Mouse (Mus musculus): Measurements from ENCODE around the gene Rapgef1. TPM values are rescaled to one million over a fixed set of nuclear protein-coding genes. Genes with fewer than 3 reads are reported as not detected.

Rapgef1 gene
- polyA plus RNA-seq, 1 experiment: 75.7 TPM

DNA sequence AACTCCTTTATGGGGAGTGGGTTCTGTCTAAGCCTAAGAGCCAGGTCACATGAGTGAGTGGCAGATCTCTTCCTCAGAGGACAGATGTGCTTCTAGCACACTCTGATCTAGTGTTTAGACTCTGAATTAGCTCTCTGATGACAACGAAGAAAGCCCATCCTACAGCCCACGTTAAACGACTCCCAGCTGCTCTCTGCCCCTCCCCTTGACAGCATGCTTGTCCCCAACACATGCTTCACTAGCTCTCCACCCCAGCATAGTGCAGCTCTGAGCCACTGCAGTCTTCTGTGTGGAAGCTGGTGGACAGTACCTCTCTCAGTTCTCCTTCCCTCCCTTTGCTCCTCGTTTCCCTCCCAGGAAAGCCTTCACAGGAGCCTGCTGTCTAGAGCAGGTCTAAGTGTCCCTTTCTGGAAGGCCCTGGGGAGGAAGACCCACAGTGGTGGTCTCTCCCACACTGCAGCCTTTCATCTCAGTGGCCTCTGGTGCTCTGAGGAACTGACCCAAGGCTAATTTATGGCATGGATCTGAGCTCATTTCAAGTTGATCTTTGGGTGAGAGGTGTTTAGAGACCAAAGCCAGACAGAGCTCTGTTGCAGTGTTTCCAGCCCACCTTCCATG, 43.8 kb downstream of the Rapgef1 start:
- H3K4me3 ChIP-seq (ENCODE audit: insufficient read depth, low read depth, low read length): no peak overlapping the region
- TF ChIP-seq POLR2A (IDR thresholded peaks at IDR 0.05; ENCODE audit: insufficient read depth, low read depth, low read length) (no peak), CTCF (IDR thresholded peaks at IDR 0.05; ENCODE audit: insufficient read depth, low read depth, low read length) (no peak)
- no peak overlapping the region for H3K27ac ChIP-seq (ENCODE audit: insufficient read depth, low read depth, low read length)
- 14% methylated on average over 4 of the region's 4 CpGs for WGBS
- H3K4me1 ChIP-seq (ENCODE audit: control insufficient read depth, insufficient read depth, low read length): peaks cover 36% of the 10 kb centered on the region

DNA sequence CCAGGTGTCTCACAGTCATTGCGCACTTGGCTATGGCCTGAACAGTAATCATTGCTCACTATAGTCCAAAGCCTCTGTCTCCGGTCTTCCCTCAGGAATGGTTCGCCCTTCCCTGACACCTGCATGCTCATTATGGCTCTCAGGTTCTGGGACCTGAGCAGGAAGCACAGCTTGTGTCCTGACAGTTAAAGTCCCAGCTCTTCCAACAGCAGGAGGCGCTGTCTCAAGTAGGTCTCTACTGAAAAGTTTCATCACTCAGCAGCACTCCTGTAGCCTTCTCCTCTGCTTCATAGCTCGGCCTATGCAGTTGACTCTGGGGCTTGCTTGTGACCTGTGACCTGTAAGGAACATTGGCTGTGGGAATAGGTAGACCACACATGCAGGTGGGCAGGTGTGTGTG, 45.9 kb downstream of the Rapgef1 start:
- no peak overlapping the region for H3K27ac ChIP-seq (ENCODE audit: insufficient read depth, low read depth, low read length)
- H3K4me3 ChIP-seq (ENCODE audit: insufficient read depth, low read depth, low read length): no peak overlapping the region
- peaks cover 44% of the 10 kb centered on the region for H3K4me1 ChIP-seq (ENCODE audit: control insufficient read depth, insufficient read depth, low read length)
- WGBS: 94% methylated on average over 5 of the region's 5 CpGs
- TF ChIP-seq POLR2A (IDR thresholded peaks at IDR 0.05; ENCODE audit: insufficient read depth, low read depth, low read length): no peak
- TF ChIP-seq CTCF (IDR thresholded peaks at IDR 0.05; ENCODE audit: insufficient read depth, low read depth, low read length): no peak

DNA sequence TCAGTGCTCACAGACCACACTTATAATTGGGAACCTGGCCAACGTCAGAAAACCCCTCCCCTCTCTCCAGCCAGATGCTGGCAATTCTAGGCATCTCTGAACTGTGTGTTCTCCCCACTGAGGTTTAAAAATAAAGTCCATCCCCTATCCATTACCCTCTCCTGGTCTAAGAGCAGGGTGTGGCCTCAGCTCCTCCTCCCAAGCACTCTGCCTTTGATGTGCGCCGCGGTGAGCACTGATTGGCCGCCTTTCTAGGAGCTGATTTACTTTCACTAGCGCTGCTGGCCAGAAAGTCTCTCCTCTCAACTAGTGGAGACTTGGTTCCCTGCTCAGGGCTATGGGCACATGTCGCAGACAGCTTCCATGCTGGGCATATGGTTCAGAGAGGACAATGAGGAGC, 47.1 kb downstream of the Rapgef1 start:
- H3K4me1 ChIP-seq (ENCODE audit: control insufficient read depth, insufficient read depth, low read length): peaks cover 48% of the 10 kb centered on the region
- TF ChIP-seq POLR2A (IDR thresholded peaks at IDR 0.05; ENCODE audit: insufficient read depth, low read depth, low read length) (no peak), CTCF (IDR thresholded peaks at IDR 0.05; ENCODE audit: insufficient read depth, low read depth, low read length) (no peak)
- 48% methylated on average over 7 of the region's 7 CpGs for WGBS
- no peak overlapping the region for H3K27ac ChIP-seq (ENCODE audit: insufficient read depth, low read depth, low read length)
- H3K4me3 ChIP-seq (ENCODE audit: insufficient read depth, low read depth, low read length): no peak overlapping the region

DNA sequence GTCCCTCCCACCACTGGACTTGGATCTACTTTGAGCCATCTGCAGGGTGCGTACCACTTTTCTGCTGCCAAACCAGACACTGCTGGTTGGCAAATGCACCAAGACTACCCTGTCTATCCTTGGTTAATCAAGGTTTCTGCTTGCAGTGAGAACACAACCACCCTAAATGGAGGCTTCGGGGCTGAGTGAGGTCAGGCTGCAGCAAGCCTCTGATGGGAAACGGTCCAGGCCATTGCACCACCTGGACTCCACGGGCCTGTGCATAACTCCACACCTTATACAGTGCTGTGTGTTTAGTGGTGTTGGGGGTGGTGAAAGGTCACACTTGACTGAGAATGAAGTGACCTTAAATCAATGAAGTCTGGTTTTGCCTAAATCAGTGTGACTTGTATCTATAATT, 47.6 kb downstream of the Rapgef1 start:
- peaks cover 48% of the 10 kb centered on the region for H3K4me1 ChIP-seq (ENCODE audit: control insufficient read depth, insufficient read depth, low read length)
- H3K4me3 ChIP-seq (ENCODE audit: insufficient read depth, low read depth, low read length): no peak overlapping the region
- no peak overlapping the region for H3K27ac ChIP-seq (ENCODE audit: insufficient read depth, low read depth, low read length)
- whole genome bisulfite sequencing: 76% methylated on average over 4 of the region's 4 CpGs
- TF ChIP-seq POLR2A (IDR thresholded peaks at IDR 0.05; ENCODE audit: insufficient read depth, low read depth, low read length) (no peak), CTCF (IDR thresholded peaks at IDR 0.05; ENCODE audit: insufficient read depth, low read depth, low read length) (no peak)

DNA sequence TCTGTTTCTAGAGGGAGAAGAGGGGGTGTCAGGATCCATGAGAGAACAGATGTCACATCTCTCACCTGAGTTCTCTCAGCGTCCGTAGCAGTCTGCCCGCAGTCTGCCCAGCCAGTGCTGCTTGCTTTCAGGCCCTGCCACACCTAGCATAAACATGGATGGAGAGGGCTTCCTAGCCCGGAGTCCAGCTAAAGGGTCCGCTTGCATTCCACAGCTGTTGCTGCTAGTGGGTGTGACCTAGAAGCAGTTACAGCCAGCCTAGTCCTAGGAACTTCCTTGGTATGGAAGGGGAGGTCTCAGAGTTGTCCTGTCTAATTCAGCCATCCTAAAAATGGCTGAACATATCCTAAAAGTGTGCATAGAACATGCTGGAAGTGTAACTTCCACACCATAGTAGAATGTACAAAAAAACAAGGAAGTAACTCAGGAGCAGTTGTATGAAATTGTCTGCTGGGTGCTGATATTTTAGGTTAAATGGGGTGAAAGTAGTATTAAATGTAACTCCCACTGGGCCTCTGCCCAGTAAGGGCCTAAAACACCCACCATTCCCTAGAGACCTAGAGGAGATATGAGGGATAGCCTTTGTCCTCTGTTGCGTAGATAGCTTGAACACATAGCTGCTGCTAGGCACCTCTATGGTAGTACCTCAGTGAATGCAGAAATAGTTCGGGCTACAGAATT, 48.6 kb downstream of the Rapgef1 start:
- H3K27ac ChIP-seq (ENCODE audit: insufficient read depth, low read depth, low read length): no peak overlapping the region
- WGBS: 87% methylated on average over 7 of the region's 7 CpGs
- no peak for TF ChIP-seq POLR2A (IDR thresholded peaks at IDR 0.05; ENCODE audit: insufficient read depth, low read depth, low read length)
- no peak for TF ChIP-seq CTCF (IDR thresholded peaks at IDR 0.05; ENCODE audit: insufficient read depth, low read depth, low read length)
- H3K4me3 ChIP-seq (ENCODE audit: insufficient read depth, low read depth, low read length): no peak overlapping the region
- peaks cover 44% of the 10 kb centered on the region for H3K4me1 ChIP-seq (ENCODE audit: control insufficient read depth, insufficient read depth, low read length)

DNA sequence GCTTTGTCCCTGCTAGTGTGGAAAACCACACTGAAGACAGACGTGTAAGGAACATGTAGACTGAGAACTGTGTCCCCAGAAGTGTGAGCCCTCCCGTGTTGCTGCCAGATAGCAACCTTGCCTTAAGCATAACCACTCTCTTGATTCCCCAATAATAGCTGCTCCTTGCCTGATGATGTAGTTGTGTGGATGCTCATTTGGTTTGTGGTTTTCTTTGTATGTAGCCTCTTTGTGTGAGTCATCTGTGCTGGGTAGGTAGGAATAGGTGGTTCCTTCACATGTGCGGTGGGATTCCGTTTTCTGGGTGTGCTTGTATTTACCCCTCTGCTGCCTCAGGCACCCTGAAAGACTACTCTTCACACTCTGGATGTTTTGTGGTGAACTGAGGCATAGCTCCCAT, 49.4 kb downstream of the Rapgef1 start:
- no peak for TF ChIP-seq POLR2A (IDR thresholded peaks at IDR 0.05; ENCODE audit: insufficient read depth, low read depth, low read length)
- TF ChIP-seq CTCF (IDR thresholded peaks at IDR 0.05; ENCODE audit: insufficient read depth, low read depth, low read length): no peak
- Histone ChIP-seq H3K27ac (ENCODE audit: insufficient read depth, low read depth, low read length) (no peak overlapping the region), H3K4me1 (ENCODE audit: control insufficient read depth, insufficient read depth, low read length) (peaks cover 41% of the 10 kb centered on the region), H3K4me3 (ENCODE audit: insufficient read depth, low read depth, low read length) (no peak overlapping the region)
- 72% methylated on average over 4 of the region's 4 CpGs for WGBS

DNA sequence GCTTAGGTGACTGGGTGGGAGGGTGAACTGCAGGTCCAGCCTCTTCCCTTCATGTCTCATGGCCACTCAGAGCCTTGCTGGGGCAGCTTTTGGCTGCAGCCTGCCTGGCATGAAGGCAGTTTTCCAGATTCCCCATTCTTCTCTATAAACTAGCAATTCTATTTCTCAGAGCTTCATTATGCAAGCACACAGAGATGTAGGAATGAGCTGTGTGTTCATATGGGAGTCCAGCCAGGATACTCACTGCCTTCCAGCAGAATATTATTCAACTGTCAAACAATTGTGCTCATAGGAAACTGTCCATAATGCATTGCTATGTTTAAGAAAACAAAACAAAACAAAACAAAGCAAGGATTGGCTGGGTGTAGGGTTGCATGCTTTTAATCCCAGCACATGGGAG, 50.2 kb downstream of the Rapgef1 start:
- peaks cover 44% of the 10 kb centered on the region for H3K4me1 ChIP-seq (ENCODE audit: control insufficient read depth, insufficient read depth, low read length)
- no peak overlapping the region for H3K4me3 ChIP-seq (ENCODE audit: insufficient read depth, low read depth, low read length)
- TF ChIP-seq CTCF (IDR thresholded peaks at IDR 0.05; ENCODE audit: insufficient read depth, low read depth, low read length) (no peak), POLR2A (IDR thresholded peaks at IDR 0.05; ENCODE audit: insufficient read depth, low read depth, low read length) (no peak)
- peak overlapping the region; percentile 39; the same call in 1 of the 2 replicates for H3K27ac ChIP-seq (ENCODE audit: insufficient read depth, low read depth, low read length)

DNA sequence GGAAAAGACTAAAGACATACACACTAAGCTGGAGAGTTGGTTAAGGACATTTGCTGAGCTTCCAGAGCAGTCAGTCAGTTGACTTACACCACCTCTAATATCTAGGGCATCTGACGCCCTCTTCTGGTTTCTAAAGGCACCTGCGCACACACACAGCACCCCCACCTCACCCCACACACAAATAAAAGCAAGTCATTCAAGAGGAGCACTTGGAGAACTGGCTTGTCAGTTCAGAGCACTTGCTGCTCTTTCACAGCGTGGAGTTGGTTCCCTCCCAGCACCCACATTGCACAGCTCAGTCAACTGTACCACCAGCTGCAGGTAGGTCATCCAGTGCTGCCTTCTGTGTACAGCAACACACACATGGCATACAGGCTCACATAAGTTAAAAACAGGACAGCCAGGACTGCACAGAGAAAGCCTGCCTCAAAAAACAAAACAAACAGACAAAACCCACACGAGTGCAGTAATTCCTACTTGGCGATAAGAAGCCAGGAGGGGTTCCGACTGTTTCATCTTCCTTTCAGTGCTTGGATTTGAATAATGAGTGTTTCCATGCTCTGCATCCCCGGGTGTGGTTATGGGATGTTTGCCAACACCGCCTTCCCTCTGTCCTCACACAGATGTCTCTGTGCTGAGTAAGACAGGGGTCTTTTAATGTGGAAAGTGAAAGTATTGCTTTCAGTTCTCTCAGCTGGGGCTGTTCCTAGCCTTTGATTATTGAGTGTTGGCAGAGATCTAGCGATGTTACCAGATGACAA, 50.9 kb downstream of the Rapgef1 start:
- peaks cover 42% of the 10 kb centered on the region for H3K4me1 ChIP-seq (ENCODE audit: control insufficient read depth, insufficient read depth, low read length)
- H3K27ac ChIP-seq (ENCODE audit: insufficient read depth, low read depth, low read length): peak overlapping the region; percentile 59
- TF ChIP-seq POLR2A (IDR thresholded peaks at IDR 0.05; ENCODE audit: insufficient read depth, low read depth, low read length) (no peak), CTCF (IDR thresholded peaks at IDR 0.05; ENCODE audit: insufficient read depth, low read depth, low read length) (no peak)
- 9% methylated on average over 9 of the region's 9 CpGs for WGBS
- H3K4me3 ChIP-seq (ENCODE audit: insufficient read depth, low read depth, low read length): no peak overlapping the region

DNA sequence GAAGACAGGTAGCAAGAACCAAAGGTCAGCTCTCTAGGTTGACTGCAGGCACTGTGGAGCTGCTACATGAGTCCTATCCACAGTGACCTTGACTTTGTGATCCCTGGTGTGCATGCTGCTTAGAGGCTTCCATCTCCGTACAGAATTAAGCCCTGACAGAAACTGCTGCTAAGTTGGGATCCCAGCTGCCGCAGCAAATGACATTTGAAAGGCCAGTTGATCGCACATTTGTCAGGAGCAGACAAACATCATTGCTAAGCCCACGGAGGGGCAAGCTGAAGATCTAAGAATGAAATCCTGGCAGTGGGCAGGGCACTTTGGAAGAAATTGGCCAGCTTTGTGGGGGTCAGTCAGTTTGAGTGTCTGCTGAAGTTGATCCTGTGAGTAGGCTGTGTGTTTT, 51.9 kb downstream of the Rapgef1 start:
- 0 out of 2 replicates have a peak overlapping the region, but pooled peaks have one; percentile 59 for H3K27ac ChIP-seq (ENCODE audit: insufficient read depth, low read depth, low read length)
- peaks cover 38% of the 10 kb centered on the region for H3K4me1 ChIP-seq (ENCODE audit: control insufficient read depth, insufficient read depth, low read length)
- TF ChIP-seq POLR2A (IDR thresholded peaks at IDR 0.05; ENCODE audit: insufficient read depth, low read depth, low read length) (no peak), CTCF (IDR thresholded peaks at IDR 0.05; ENCODE audit: insufficient read depth, low read depth, low read length) (no peak)
- 39% methylated on average over 4 of the region's 4 CpGs for WGBS
- no peak overlapping the region for H3K4me3 ChIP-seq (ENCODE audit: insufficient read depth, low read depth, low read length)
